Mouse (Mus musculus) lung, embryonic 14.5 days (tissue): ENCODE results near the gene Stab2. TPM values are rescaled to one million over a fixed set of nuclear protein-coding genes. Genes with fewer than 3 reads are reported as not detected.
A peak's percentile ranks its signal among the peaks of the same experiment; 100 is the strongest.

Experiments
- ATAC-seq: fragments of 200-750 bp; cut with Nextera tagmentation; 2 replicates; pipeline ENCODE4 v1.8.0; 2017; ENCODE audit warnings: mild to moderate bottlenecking, moderate TSS enrichment, moderate library complexity; ENCODE audit not compliant: insufficient read depth
- DNase-seq: peaks from one replicate; pipeline ENCODE4 v3.0.0-alpha.2; 2015
- H3K27ac ChIP-seq: fragments of 300-500 bp; sonication (generic); 2 replicates; pipeline ENCODE4 v1.5.1; 2014; ENCODE audit warnings: low read depth, mild to moderate bottlenecking, moderate library complexity
- H3K27me3 ChIP-seq: fragments of 300-500 bp; sonication (generic); 2 replicates; pipeline ENCODE4 v1.6.1; 2014; ENCODE audit warnings: low read length, control low read depth; ENCODE audit not compliant: insufficient read depth
- H3K36me3 ChIP-seq: fragments of 300-500 bp; sonication (generic); 2 replicates; pipeline ENCODE4 v1.6.1; 2014; ENCODE audit warnings: control low read depth; ENCODE audit not compliant: insufficient read depth
- H3K4me1 ChIP-seq: fragments of 300-500 bp; sonication (generic); 2 replicates; pipeline ENCODE4 v1.6.1; 2014; ENCODE audit warnings: antibody characterized with exemption, control low read depth; ENCODE audit not compliant: insufficient read depth
- H3K4me2 ChIP-seq: fragments of 300-500 bp; sonication (generic); 2 replicates; pipeline ENCODE4 v1.6.1; 2014; ENCODE audit warnings: mild to moderate bottlenecking
- H3K4me3 ChIP-seq: fragments of 300-500 bp; sonication (generic); 2 replicates; pipeline ENCODE4 v1.5.1; 2014; ENCODE audit warnings: low read depth, low read length
- H3K9ac ChIP-seq: fragments of 300-500 bp; sonication (generic); 2 replicates; pipeline ENCODE4 v1.6.1; 2014
- H3K9me3 ChIP-seq: fragments of 300-500 bp; sonication (generic); 2 replicates; pipeline ENCODE4 v1.6.1; 2016; ENCODE audit warnings: low read depth, low read length, control low read depth
- CTCF ChIP-seq: IDR thresholded peaks from 2 replicates; pipeline ENCODE4 v1.5.1; 2016; ENCODE audit warnings: antibody characterized with exemption, low read depth
- WGBS: fragments of 180-500 bp; shearing (Covaris S2); extraction: QIAGEN DNeasy Blood & Tissue Kit; methylation state at CpG from one replicate; pipeline ENCODE4 v1.1.7; 2014; 5-methylcytosine and 5-hydroxymethylcytosine counted together
- polyA plus RNA-seq: library from polyadenylated mRNA; unstranded; fragments of >200 nt; fragmentation: Nextera tagmentation; extraction: Ambion mirVana; gene quantifications from 2 replicates; pipeline ENCODE4 v1.2.1, GENCODE M21; 2014

Gene Stab2
- polyA plus RNA-seq = 5.0 and 5.8 TPM in 2 replicates

- TF ChIP-seq CTCF = no peak
- H3K27me3 ChIP-seq = no peaks in the 10 kb centered on the region
- H3K4me1 ChIP-seq = no peaks in the 10 kb centered on the region
- WGBS = 46% methylated on average over 8 of the region's 8 CpGs
- no peaks in the 10 kb centered on the region for H3K36me3 ChIP-seq
- H3K9me3 ChIP-seq = no peaks in the 10 kb centered on the region
- no peak for ATAC-seq
- H3K4me2 ChIP-seq = 0 out of 2 replicates have a peak within 1 kb of the TSS, but pooled peaks have one; percentile 15
- H3K4me3 ChIP-seq = no peak within 1 kb of the TSS
- DNase-seq = peak; percentile 12
- H3K27ac ChIP-seq = no peak within 1 kb of the TSS
- no peak within 1 kb of the TSS for H3K9ac ChIP-seq
Measured at GRCm38 (mm10) chr10:87007385-87008214, at the start of gene Stab2. TSS of gene Stab2 (minus strand) at chr10:87008025.

GRCm38 (mm10) chr10:87051714-87052113 is 43.9 kb upstream of the Stab2 start:
- no peak overlapping the region for H3K4me3 ChIP-seq
- no peaks in the 10 kb centered on the region for H3K36me3 ChIP-seq
- TF ChIP-seq CTCF = no peak
- no peaks in the 10 kb centered on the region for H3K4me1 ChIP-seq
- no peaks in the 10 kb centered on the region for H3K9me3 ChIP-seq
- DNase-seq (peak; percentile 0), ATAC-seq (no peak; the same call in 1 of the 2 replicates)
- H3K4me2 ChIP-seq = no peak overlapping the region
- 25% methylated on average over 4 of the region's 4 CpGs for WGBS
- no peaks in the 10 kb centered on the region for H3K27me3 ChIP-seq
- no peak overlapping the region for H3K27ac ChIP-seq
- no peak overlapping the region for H3K9ac ChIP-seq

DNA sequence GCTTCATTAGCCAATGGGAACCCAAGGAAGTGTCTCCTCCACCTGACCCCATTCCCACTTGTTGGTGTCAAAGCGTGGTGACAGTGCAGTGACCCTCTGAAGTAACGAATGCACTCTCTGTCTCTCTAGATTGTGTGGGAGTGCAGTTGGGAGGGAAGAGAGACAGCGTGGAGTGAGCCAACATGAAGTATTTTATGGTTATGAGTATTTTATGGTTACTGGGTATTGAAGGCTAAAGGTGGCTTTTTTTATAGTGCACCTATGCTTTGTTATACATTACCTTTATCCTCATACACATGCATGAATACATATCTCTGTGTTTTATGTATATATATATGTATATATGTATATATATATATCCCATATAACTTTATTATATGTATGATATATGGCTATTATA is 41.4 kb upstream of the Stab2 start:
- no peak for TF ChIP-seq CTCF
- WGBS = 74% methylated on average over 3 of the region's 3 CpGs
- no peak for ATAC-seq

GRCm38 (mm10) chr10:87046931-87047468 is 39.2 kb upstream of the Stab2 start:
- Histone ChIP-seq H3K27me3 (no peaks in the 10 kb centered on the region), H3K9ac (no peak overlapping the region), H3K36me3 (no peaks in the 10 kb centered on the region), H3K4me1 (no peaks in the 10 kb centered on the region), H3K4me3 (no peak overlapping the region), H3K4me2 (no peak overlapping the region), H3K27ac (no peak overlapping the region), H3K9me3 (no peaks in the 10 kb centered on the region)
- ATAC-seq (no peak), DNase-seq (peak; percentile 6)
- 79% methylated on average over 10 of the region's 10 CpGs for WGBS
- peak; percentile 15; the same call in 1 of the 2 replicates for TF ChIP-seq CTCF

More for the DNA sequence above, 41.4 kb upstream of the Stab2 start:
- no peaks in the 10 kb centered on the region for H3K4me1 ChIP-seq
- H3K27ac ChIP-seq = no peak overlapping the region
- H3K36me3 ChIP-seq = no peaks in the 10 kb centered on the region
- H3K9me3 ChIP-seq = no peaks in the 10 kb centered on the region
- DNase-seq = no peak
- no peaks in the 10 kb centered on the region for H3K27me3 ChIP-seq
- no peak overlapping the region for H3K9ac ChIP-seq
- H3K4me3 ChIP-seq = no peak overlapping the region
- no peak overlapping the region for H3K4me2 ChIP-seq

DNA sequence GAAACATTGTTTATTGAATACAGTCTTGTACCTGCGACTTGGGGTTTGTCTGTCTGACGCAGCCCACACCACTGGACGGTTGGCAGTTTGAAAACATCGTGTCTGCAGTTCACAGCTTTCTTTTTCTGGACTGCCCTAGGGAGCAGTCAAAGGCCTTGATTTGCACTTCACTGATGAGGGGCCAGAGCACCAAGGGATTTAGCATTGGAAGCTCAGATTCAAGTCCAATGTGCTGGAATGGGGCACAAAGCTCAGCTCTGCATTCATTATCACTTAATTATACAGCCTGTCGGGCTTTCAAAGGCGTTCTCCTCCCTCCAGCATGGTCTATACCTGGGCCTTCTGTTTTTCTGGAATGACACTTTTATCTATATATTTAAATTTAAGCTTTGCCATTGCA is 38.6 kb upstream of the Stab2 start:
- TF ChIP-seq CTCF = no peak
- Histone ChIP-seq H3K27ac (no peak overlapping the region), H3K36me3 (no peaks in the 10 kb centered on the region), H3K4me2 (no peak overlapping the region), H3K9ac (no peak overlapping the region), H3K4me3 (no peak overlapping the region), H3K9me3 (no peaks in the 10 kb centered on the region), H3K4me1 (no peaks in the 10 kb centered on the region), H3K27me3 (no peaks in the 10 kb centered on the region)
- DNase-seq = no peak
- WGBS = 32% methylated on average over 6 of the region's 6 CpGs
- no peak for ATAC-seq

DNA sequence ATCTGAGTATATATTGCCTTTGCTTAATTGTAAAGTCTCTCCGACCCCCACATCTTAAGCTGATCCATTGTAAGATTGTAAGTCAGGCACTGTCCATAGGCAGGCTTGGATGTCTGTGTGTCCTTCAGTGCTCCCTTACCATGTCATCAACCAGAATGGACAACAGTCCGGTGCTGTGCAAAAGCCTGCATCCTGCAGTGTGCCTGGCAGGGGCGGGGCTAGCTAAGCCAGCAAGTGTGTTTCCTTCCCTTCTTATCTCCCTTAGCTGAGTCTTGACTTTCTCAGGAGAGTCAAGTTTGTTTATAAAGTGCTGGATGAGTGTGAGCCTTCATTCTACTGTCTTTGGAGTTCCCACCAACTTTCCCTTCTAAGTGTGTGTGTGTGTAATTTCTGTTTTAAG is 37.4 kb upstream of the Stab2 start:
- WGBS = 39% methylated on average over 3 of the region's 3 CpGs
- ATAC-seq (no peak), DNase-seq (no peak)
- H3K27ac ChIP-seq = no peak overlapping the region
- no peak overlapping the region for H3K4me3 ChIP-seq
- no peaks in the 10 kb centered on the region for H3K4me1 ChIP-seq
- H3K27me3 ChIP-seq = no peaks in the 10 kb centered on the region
- H3K9me3 ChIP-seq = no peaks in the 10 kb centered on the region
- no peak overlapping the region for H3K9ac ChIP-seq
- H3K4me2 ChIP-seq = no peak overlapping the region
- TF ChIP-seq CTCF = no peak
- H3K36me3 ChIP-seq = no peaks in the 10 kb centered on the region

- no peak for ATAC-seq
- Histone ChIP-seq H3K36me3 (no peaks in the 10 kb centered on the region), H3K27ac (no peak overlapping the region), H3K4me1 (no peaks in the 10 kb centered on the region), H3K4me3 (no peak overlapping the region), H3K9me3 (no peaks in the 10 kb centered on the region), H3K9ac (no peak overlapping the region), H3K27me3 (no peaks in the 10 kb centered on the region), H3K4me2 (no peak overlapping the region)
- no peak for TF ChIP-seq CTCF
- DNase-seq = no peak
- 85% methylated on average over 7 of the region's 7 CpGs for WGBS
Measured at GRCm38 (mm10) chr10:87041265-87041664, 33.4 kb upstream of the Stab2 start.
